Mouse (Mus musculus): ENCODE measurements at regions not wholly inside any gene's neighbourhood (a gene's known extent, or its start where the extent isn't known, plus 50 kb on each side); places are given as distances from the start of the nearest gene placed in this dataset.

GRCm38 (mm10) chr1:73503611-73504010 lies 487.9 kb upstream of the Tnp1 start:
- TF ChIP-seq POLR2A (IDR thresholded peaks at IDR 0.05; ENCODE audit: borderline replicate concordance, insufficient read depth, low read length) (no peak), CTCF (IDR thresholded peaks at IDR 0.05; ENCODE audit: borderline replicate concordance, insufficient read depth, low read depth, low read length) (no peak)

Measured in cerebellum, adult 2 months (tissue).